Mouse (Mus musculus): ENCODE measurements around the gene Slc22a30. TPM values are rescaled to one million over a fixed set of nuclear protein-coding genes. Genes with fewer than 3 reads are reported as not detected.
"Not testable (repeated sequence)": the region's sequence is repeated elsewhere in the genome, so short reads cannot be mapped to it uniquely, and the experiment has no call there.

Slc22a30 gene
- not detected for total RNA-seq (2021)

DNA sequence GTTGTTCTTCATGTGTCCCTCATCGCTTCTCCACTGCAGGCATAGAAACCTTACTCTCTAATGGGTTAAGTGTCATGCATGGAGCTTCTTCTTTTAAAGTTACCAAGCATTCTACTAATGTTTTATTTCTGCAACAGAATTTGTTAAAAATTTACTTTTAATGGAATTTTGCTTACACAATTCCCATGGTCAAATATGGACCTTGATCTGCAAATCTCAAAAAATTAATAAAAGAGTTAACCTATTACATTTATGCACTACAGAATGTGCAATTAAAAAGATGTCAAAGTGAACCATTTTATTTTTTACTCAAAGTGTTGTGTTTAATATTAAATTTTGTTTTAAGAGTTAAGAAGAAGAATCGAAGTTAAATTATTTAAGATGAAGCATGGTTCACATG, at the start of gene Slc22a30:
Gene Slc22a30, minus strand, starts transcription at position 101 of the 400 bp plus-strand sequence.
- intact Hi-C loops (cut with DNase I); DNase-seq (ENCODE audit: low spot score in 2 of 2): not testable (repeated sequence)

DNA sequence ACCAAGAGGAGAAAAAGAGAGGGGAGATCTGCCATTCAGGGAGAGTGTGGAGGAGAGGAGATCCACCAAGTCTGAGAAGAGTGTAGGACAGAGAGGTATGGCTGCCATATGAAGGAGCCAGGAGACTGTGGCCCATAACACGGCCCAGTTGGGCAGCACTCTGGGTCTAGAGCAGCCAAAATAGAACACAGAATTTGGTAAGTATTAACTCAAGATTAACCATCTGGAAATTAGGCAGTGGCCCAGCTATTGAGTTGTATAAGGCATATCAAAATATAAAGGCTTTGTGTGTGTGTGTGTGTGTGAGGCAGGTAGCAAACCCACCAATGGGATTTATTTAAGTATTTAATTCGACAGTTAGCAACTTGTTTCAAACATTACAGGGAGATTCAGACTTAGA, 43.4 kb upstream of the Slc22a30 start:
- intact Hi-C loops (cut with DNase I): no loop called here

DNA sequence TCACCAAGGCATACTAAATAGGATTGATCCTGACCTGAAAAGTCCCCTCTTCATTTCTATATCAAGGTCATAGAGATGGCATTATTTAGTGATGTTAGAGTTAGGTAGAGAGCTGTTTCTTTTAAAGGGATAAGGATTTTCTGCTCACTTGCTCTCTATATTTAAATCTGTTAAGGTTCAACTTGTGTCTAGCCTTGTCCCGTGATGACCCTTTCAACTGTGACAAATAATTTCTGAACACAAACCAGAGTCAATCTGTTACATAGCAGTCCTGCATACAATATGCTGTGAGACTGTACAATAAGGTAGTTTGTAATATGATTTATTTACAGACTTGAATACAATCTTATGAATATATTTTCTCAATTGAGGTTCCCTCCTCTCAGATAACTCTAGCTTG, 42.6 kb upstream of the Slc22a30 start:
- intact Hi-C loops (cut with DNase I): no loop called here
- no peak for DNase-seq (ENCODE audit: low spot score in 2 of 2)

More for the DNA sequence above, 43.4 kb upstream of the Slc22a30 start:
- DNase-seq (ENCODE audit: low spot score in 2 of 2): no peak

DNA sequence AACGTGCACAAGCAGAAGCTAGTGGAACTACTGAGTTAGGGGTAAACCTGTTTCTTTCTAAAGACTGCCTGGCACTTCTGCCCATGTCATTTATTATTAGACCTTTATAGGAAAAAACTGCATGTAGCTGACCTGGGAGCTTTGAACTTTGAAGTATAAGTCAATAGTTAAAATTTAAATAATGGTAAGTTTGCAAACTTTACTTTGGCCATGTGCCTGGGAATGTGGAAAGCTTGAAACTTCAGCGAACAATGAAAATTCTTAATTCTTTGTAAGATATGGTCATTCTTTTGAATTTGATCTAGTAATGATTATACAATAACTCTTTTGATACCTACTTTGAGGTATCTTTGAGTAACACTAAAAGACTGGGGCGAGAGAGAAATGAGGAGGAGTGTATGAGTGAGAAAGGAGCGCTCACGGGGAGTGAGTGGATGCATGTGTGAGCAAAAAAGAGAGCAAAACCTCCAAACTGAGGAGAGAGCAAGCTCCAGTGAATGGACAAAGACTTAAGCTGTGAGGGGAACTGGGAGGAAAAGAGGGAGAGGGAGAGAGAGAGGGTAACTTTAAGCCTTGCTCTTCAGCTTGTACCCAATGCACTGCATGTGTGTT, 26.2 kb upstream of the Slc22a30 start:
- intact Hi-C loops (cut with DNase I): no loop called here

DNA sequence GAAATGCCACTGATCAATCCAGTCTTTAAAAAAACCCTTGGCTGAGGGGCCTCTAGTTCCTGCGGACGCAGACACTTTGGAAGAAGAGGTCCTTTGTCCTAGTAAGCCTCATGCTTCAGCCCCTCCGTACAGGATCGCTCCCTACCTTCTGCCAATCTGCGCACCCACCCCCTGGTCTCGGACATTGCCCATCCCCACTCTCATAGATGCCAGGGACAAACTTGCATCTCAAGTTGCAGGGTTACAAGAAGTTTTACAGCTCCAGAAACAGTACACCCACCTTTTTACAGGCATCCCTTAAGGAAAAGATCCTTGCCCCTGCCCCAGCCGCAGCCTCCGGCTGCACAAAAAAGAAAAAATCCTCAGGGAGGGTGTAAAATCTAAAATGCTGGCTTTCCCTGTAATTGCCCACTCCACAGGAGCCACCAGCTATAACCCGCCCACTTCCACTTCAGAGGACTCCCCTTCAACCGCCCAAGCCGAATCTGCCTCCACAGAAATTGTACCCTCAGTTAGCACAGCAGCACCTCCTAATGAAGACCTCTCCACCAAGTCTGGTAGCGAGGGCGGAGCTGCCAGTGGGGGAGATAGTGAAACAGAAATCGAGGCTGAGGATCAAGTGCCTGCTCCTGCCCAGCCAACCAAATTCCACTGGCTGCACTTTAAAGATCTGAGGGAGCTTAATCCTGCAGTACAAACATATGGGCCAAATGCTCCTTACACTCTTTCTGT, 2.5 kb upstream of the Slc22a30 start:
- intact Hi-C loops (cut with DNase I); DNase-seq (ENCODE audit: low spot score in 2 of 2): not testable (repeated sequence)

More for the DNA sequence above, 26.2 kb upstream of the Slc22a30 start:
- DNase-seq (ENCODE audit: low spot score in 2 of 2): no peak

Other genes with a start within 250 kb of the Slc22a30 start
- not detected for gene Slc22a29, start 186.2 kb downstream of the Slc22a30 start, total RNA-seq (2021)
- 10 to 100 TPM; 10.7 to 14.3 TPM for gene Slc22a8, start 186.1 kb upstream of the Slc22a30 start, total RNA-seq (2021)
- gene Slc22a6, start 212.9 kb upstream of the Slc22a30 start, total RNA-seq (2021): 1 to 10 TPM; 5.0 to 6.0 TPM